Mouse (Mus musculus) urinary bladder, adult 18-20 months (tissue): ENCODE measurements around the gene Trib3.
A peak's percentile ranks its signal among the peaks of the same experiment; 100 is the strongest.

Experiments used
- DNase-seq, 2 experiments: peaks; one replicate each; pipeline ENCODE4 v3.0.0; 2022; ENCODE audit warnings: low spot score in 2 of 2, mixed read lengths in 2 of 2

Trib3 gene

GRCm38 (mm10) chr2:152346776-152347465, 3.1 kb upstream of the Trib3 start:
- DNase-seq: no peak

- no peak for DNase-seq
Measured at GRCm38 (mm10) chr2:152345393-152345792, 1.6 kb upstream of the Trib3 start.

GRCm38 (mm10) chr2:152344909-152345308, 1.1 kb upstream of the Trib3 start:
- no peak for DNase-seq

- DNase-seq: no peak
Measured at GRCm38 (mm10) chr2:152344361-152344760, 529 bp upstream of the Trib3 start.

GRCm38 (mm10) chr2:152339631-152340179, 4.1 kb downstream of the Trib3 start:
- DNase-seq: no peak

- no peak for DNase-seq
Measured at GRCm38 (mm10) chr2:152338319-152338718, 5.5 kb downstream of the Trib3 start.

- DNase-seq: no peak
Measured at GRCm38 (mm10) chr2:152337591-152338212, 6.1 kb downstream of the Trib3 start.

GRCm38 (mm10) chr2:152336856-152337255, 7.0 kb downstream of the Trib3 start:
- DNase-seq: no peak

GRCm38 (mm10) chr2:152335289-152335820, 8.5 kb downstream of the Trib3 start:
- DNase-seq: no peak

GRCm38 (mm10) chr2:152333345-152334006, 10.4 kb downstream of the Trib3 start:
- no peak for DNase-seq

GRCm38 (mm10) chr2:152332101-152332825, 11.6 kb downstream of the Trib3 start, which contains the start of gene Rbck1:
Gene Rbck1 (minus strand): TSS chr2:152332653.
- DNase-seq: peak; percentile 80 to 85

GRCm38 (mm10) chr2:152330858-152331423, 12.9 kb downstream of the Trib3 start:
- DNase-seq: no peak

GRCm38 (mm10) chr2:152327980-152328379, 15.9 kb downstream of the Trib3 start:
- DNase-seq: no peak

- DNase-seq: no peak
Measured at GRCm38 (mm10) chr2:152326654-152327053, 17.2 kb downstream of the Trib3 start.

- DNase-seq: no peak
Measured at GRCm38 (mm10) chr2:152326157-152326556, 17.7 kb downstream of the Trib3 start.

- no peak for DNase-seq
Measured at GRCm38 (mm10) chr2:152324842-152325241, 19.0 kb downstream of the Trib3 start.

GRCm38 (mm10) chr2:152323971-152324370, 19.9 kb downstream of the Trib3 start:
- no peak for DNase-seq

- DNase-seq: no peak
Measured at GRCm38 (mm10) chr2:152322198-152322597, 21.6 kb downstream of the Trib3 start.

- no peak for DNase-seq
Measured at GRCm38 (mm10) chr2:152321558-152321957, 22.3 kb downstream of the Trib3 start.

GRCm38 (mm10) chr2:152317054-152317453, 26.8 kb downstream of the Trib3 start:
- no peak for DNase-seq

GRCm38 (mm10) chr2:152313926-152314325, 29.9 kb downstream of the Trib3 start:
- DNase-seq: no peak
